Mouse (Mus musculus) heart, embryonic 15.5 days (tissue): ENCODE measurements at regions not wholly inside any gene's neighbourhood (a gene's known extent, or its start where the extent isn't known, plus 50 kb on each side); places are given as distances from the start of the nearest gene placed in this dataset.
"Not testable (repeated sequence)": the region's sequence is repeated elsewhere in the genome, so short reads cannot be mapped to it uniquely, and the experiment has no call there.

Experiments
- ATAC-seq: fragments of 200-750 bp; cut with Nextera tagmentation; replicated peaks from 2 replicates; pipeline ENCODE4 v1.8.0; 2017; ENCODE audit warnings: low read depth, moderate TSS enrichment; ENCODE audit not compliant: insufficient number of reproducible peaks, insufficient read depth, low FRiP score
- H3K27ac ChIP-seq: fragments of 300-500 bp; sonication (generic); 2 replicates; pipeline ENCODE4 v1.5.1; 2015; ENCODE audit warnings: mild to moderate bottlenecking, inconsistent platforms
- H3K27me3 ChIP-seq: fragments of 300-500 bp; sonication (generic); 2 replicates; pipeline ENCODE4 v1.6.1; 2015; ENCODE audit warnings: inconsistent platforms
- H3K36me3 ChIP-seq: fragments of 300-500 bp; sonication (generic); 2 replicates; pipeline ENCODE4 v1.6.1; 2015; ENCODE audit warnings: mild to moderate bottlenecking, inconsistent platforms
- H3K4me1 ChIP-seq: fragments of 300-500 bp; sonication (generic); replicated peaks from 2 replicates; pipeline ENCODE4 v1.6.1; 2015; ENCODE audit warnings: inconsistent platforms
- H3K4me2 ChIP-seq: fragments of 300-500 bp; sonication (generic); 2 replicates; pipeline ENCODE4 v1.6.1; 2015; ENCODE audit warnings: inconsistent platforms, mild to moderate bottlenecking, moderate library complexity
- H3K4me3 ChIP-seq: fragments of 300-500 bp; sonication (generic); 2 replicates; pipeline ENCODE4 v1.5.1; 2015; ENCODE audit warnings: mild to moderate bottlenecking, inconsistent platforms
- H3K9ac ChIP-seq: fragments of 300-500 bp; sonication (generic); 2 replicates; pipeline ENCODE4 v1.6.1; 2015; ENCODE audit warnings: mild to moderate bottlenecking, inconsistent platforms
- H3K9me3 ChIP-seq: fragments of 300-500 bp; sonication (generic); replicated peaks from 2 replicates; pipeline ENCODE4 v1.6.1; 2016; ENCODE audit warnings: inconsistent platforms
- WGBS: fragments of 180-500 bp; shearing (Covaris S2); methylation state at CpG from one replicate; pipeline ENCODE4 v1.1.7; 2015; ENCODE audit warnings: mixed read lengths; 5-methylcytosine and 5-hydroxymethylcytosine counted together

GRCm38 (mm10) chr7:111843715-111844114, 63.9 kb upstream of the Galnt18 start:
- ATAC-seq = no peak

GRCm38 (mm10) chr7:111840826-111841225, 61.0 kb upstream of the Galnt18 start:
- 79% methylated on average over 1 of the region's 1 CpGs for WGBS
- no peaks in the 10 kb centered on the region for H3K36me3 ChIP-seq
- H3K27ac ChIP-seq = no peak overlapping the region
- H3K4me1 ChIP-seq = no peaks in the 10 kb centered on the region
- no peak overlapping the region for H3K4me2 ChIP-seq
- no peak overlapping the region for H3K9ac ChIP-seq
- no peaks in the 10 kb centered on the region for H3K27me3 ChIP-seq
- no peak for ATAC-seq
- no peaks in the 10 kb centered on the region for H3K9me3 ChIP-seq
- no peak overlapping the region for H3K4me3 ChIP-seq

More at GRCm38 (mm10) chr7:111843715-111844114, 63.9 kb upstream of the Galnt18 start:
- H3K4me1 ChIP-seq = no peaks in the 10 kb centered on the region
- no peak overlapping the region for H3K27ac ChIP-seq
- H3K9ac ChIP-seq = no peak overlapping the region
- H3K4me2 ChIP-seq = no peak overlapping the region
- H3K9me3 ChIP-seq = no peaks in the 10 kb centered on the region
- no peak overlapping the region for H3K4me3 ChIP-seq
- no peaks in the 10 kb centered on the region for H3K36me3 ChIP-seq
- 81% methylated on average over 4 of the region's 4 CpGs for WGBS
- no peaks in the 10 kb centered on the region for H3K27me3 ChIP-seq

DNA sequence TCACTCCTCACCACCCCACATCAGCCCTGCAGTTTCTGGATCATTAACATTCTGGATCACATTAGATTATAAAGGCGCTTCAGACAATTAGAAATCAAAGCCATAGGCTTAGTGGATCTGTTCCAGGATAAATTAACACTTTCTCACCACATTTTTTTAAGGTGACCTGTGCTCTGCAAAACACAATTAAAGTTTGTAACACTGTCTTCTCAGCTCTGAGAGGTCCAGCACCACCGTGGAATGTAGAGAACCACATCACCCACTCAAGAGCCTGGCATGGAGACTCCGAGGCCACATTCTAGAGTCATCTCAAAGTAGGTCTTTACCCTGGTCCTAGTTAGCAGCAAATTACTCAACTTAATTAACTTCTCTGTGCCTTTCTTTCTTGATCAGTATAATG, 58.4 kb upstream of the Galnt18 start:
- H3K9ac ChIP-seq = no peak overlapping the region
- no peak overlapping the region for H3K4me3 ChIP-seq
- H3K4me1 ChIP-seq = no peaks in the 10 kb centered on the region

DNA sequence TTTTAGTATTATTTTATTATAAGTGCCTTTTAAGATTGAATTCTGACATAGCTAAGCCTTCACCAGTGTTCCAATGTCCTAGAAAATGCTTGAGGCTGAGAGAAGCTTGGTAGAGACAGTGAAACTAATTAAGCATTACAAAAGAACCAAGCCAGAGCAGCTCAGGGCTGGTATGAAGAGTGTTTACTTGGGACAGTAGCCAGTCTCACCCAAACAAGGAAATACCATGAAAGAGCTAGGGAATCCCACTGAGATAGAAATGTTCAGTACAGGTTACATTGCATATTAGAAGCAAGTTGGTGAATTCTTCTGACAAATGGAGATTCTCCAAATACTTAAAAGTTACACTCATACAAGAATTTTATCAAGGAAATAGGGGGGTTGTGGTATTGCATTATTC, 54.6 kb upstream of the Galnt18 start:
- not testable (repeated sequence) for H3K9ac ChIP-seq, ATAC-seq, H3K36me3 ChIP-seq, H3K4me2 ChIP-seq, H3K9me3 ChIP-seq, H3K4me1 ChIP-seq, H3K4me3 ChIP-seq, H3K27me3 ChIP-seq, H3K27ac ChIP-seq

More for the DNA sequence above, 58.4 kb upstream of the Galnt18 start:
- ATAC-seq = no peak
- Histone ChIP-seq H3K9me3 (no peaks in the 10 kb centered on the region), H3K4me2 (no peak overlapping the region), H3K36me3 (no peaks in the 10 kb centered on the region), H3K27ac (no peak overlapping the region), H3K27me3 (no peaks in the 10 kb centered on the region)
- WGBS = 71% methylated on average over 3 of the region's 3 CpGs

DNA sequence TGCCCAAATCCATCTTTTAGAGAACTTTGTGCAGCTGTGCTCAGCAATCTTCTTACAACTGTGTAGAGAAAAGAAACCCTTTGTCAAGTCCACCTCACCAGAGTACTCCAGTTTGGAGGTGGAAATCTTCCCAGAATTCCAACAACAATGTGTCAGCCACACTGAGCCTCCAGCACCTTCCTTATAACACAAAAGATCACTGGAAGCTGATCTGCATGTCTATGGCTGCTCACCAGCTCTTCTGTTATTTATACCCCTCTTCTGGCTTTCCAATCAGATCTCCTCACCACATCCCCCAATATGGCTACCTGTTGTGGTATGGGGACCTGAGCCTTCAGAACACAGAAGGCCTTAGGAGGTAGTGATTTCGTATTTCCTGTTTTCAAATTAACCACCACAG, 50.2 kb upstream of the Galnt18 start:
- no peak for ATAC-seq
- Histone ChIP-seq H3K4me2 (no peak overlapping the region), H3K4me1 (no peaks in the 10 kb centered on the region), H3K36me3 (no peaks in the 10 kb centered on the region), H3K27me3 (no peaks in the 10 kb centered on the region), H3K9ac (no peak overlapping the region), H3K9me3 (no peaks in the 10 kb centered on the region), H3K4me3 (no peak overlapping the region), H3K27ac (no peak overlapping the region)
- WGBS = 85% methylated on average over 1 of the region's 1 CpGs
